Mouse (Mus musculus) MEL (cell line): ENCODE measurements around the gene Apobec2.

ENCODE experiments used
- BHLHE40 ChIP-seq: IDR thresholded peaks from 2 replicates; pipeline ENCODE4 v1.6.1; 2012; ENCODE audit warnings: low read depth, mild to moderate bottlenecking, inconsistent platforms, low read length, improper control_type of control experiment, borderline replicate concordance
- CHD1 ChIP-seq: IDR thresholded peaks from 2 replicates; pipeline ENCODE4 v1.6.1; 2012; ENCODE audit warnings: low read depth, mild to moderate bottlenecking, inconsistent platforms, low read length, improper control_type of control experiment
- CTCF ChIP-seq, 3 experiments: IDR thresholded peaks in 2 of 3; conservative IDR thresholded peaks in 1 of 3; 2 replicates each; pipeline ENCODE4 v1.5.1; 2011 to 2012; ENCODE audit warnings: low read length in 3 of 3, low read depth in 2 of 3, mild to moderate bottlenecking in 2 of 3, improper control_type of control experiment in 1 of 3, inconsistent platforms in 1 of 3, mixed read lengths in 1 of 3, moderate library complexity in 1 of 3; ENCODE audit not compliant: control insufficient read depth in 1 of 3, insufficient read depth in 1 of 3, poor library complexity in 1 of 3, severe bottlenecking in 1 of 3
- HCFC1 ChIP-seq: IDR thresholded peaks from 2 replicates; pipeline ENCODE4 v1.6.1; 2012; ENCODE audit warnings: low read depth, mild to moderate bottlenecking, inconsistent platforms, low read length, improper control_type of control experiment, moderate library complexity
- NELFE ChIP-seq: IDR thresholded peaks from 2 replicates; pipeline ENCODE4 v1.6.1; 2011; ENCODE audit warnings: low read depth, low read length, improper control_type of control experiment
- TBP ChIP-seq: IDR thresholded peaks from 2 replicates; pipeline ENCODE4 v1.8.0; 2011; ENCODE audit warnings: low read depth, low read length, improper control_type of control experiment
- UBTF ChIP-seq: IDR thresholded peaks from 2 replicates; pipeline ENCODE4 v1.6.1; 2012; ENCODE audit warnings: low read depth, mild to moderate bottlenecking, inconsistent platforms, low read length, improper control_type of control experiment, moderate library complexity, borderline replicate concordance; ENCODE audit not compliant: insufficient read depth
- ZNF384 ChIP-seq: IDR thresholded peaks from 2 replicates; pipeline ENCODE4 v1.6.1; 2012; ENCODE audit warnings: low read depth, mild to moderate bottlenecking, inconsistent platforms, low read length, improper control_type of control experiment

GRCm38 (mm10) chr17:48479952-48480351, 47.2 kb upstream of the Apobec2 start:
- TF ChIP-seq CTCF (IDR thresholded peaks at IDR 0.05 in 2 of 3, conservative IDR thresholded peaks at IDR 0.05 in 1 of 3; ENCODE audit: control insufficient read depth in 1 of 3, insufficient read depth in 1 of 3, low read depth in 2 of 3, low read length in 3 of 3, poor library complexity in 1 of 3, severe bottlenecking in 1 of 3) (no peak), ZNF384 (no peak), CHD1 (no peak), NELFE (no peak), TBP (no peak), UBTF (no peak), HCFC1 (no peak), BHLHE40 (no peak)
